Mouse (Mus musculus): ENCODE data around the gene Slc45a1. TPM values are rescaled to one million over a fixed set of nuclear protein-coding genes. Genes with fewer than 3 reads are reported as not detected.

Gene Slc45a1
- polyA plus RNA-seq, 1 experiment from 2014 or later, result 0.63 TPM

DNA sequence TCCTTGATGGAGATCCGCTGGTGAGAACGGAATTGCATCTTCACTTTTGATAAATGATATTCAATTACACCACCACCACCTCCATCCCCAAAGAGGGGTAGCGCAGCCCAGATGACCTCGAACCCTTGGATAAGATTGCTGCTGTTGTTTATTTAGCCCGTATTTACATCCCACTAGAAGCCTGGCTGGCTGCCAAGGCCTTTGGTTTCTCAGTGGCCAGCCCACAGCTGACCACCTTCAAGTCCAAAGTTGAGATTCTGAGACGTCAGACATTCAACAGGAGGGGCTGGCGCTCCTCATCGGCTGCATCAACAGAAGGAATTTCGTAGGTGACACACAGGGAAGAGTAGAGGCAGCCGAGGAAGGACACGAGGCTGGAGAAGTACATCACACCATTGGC lies 22.7 kb downstream of the Slc45a1 start:
- no peaks in the 10 kb centered on the region for H3K9me3 ChIP-seq (ENCODE audit: control insufficient read depth, low read length)
- no peak overlapping the region for H3K9ac ChIP-seq (ENCODE audit: low read length)
- DNase-seq (ENCODE audit: low spot score) (no peak), ATAC-seq (ENCODE audit: low FRiP score, low TSS enrichment) (no peak)
- no peak overlapping the region for H3K4me3 ChIP-seq (ENCODE audit: low read depth, low read length)
- no peak overlapping the region for H3K4me2 ChIP-seq (replicated peaks; ENCODE audit: low read depth)
- H3K36me3 ChIP-seq (ENCODE audit: control insufficient read depth, insufficient read depth, low read length), result no peaks in the 10 kb centered on the region
- TF ChIP-seq CTCF (IDR thresholded peaks at IDR 0.05; ENCODE audit: low read depth) (no peak), EP300 (optimal IDR thresholded peaks at IDR 0.05) (no peak)
- no peaks in the 10 kb centered on the region for H3K27me3 ChIP-seq (ENCODE audit: control insufficient read depth, insufficient read depth, low read length)
- H3K4me1 ChIP-seq (replicated peaks; ENCODE audit: control insufficient read depth, insufficient read depth), result no peaks in the 10 kb centered on the region
- H3K27ac ChIP-seq (replicated peaks), result no peak overlapping the region
- 49% methylated on average over 11 of the region's 11 CpGs for whole genome bisulfite sequencing

DNA sequence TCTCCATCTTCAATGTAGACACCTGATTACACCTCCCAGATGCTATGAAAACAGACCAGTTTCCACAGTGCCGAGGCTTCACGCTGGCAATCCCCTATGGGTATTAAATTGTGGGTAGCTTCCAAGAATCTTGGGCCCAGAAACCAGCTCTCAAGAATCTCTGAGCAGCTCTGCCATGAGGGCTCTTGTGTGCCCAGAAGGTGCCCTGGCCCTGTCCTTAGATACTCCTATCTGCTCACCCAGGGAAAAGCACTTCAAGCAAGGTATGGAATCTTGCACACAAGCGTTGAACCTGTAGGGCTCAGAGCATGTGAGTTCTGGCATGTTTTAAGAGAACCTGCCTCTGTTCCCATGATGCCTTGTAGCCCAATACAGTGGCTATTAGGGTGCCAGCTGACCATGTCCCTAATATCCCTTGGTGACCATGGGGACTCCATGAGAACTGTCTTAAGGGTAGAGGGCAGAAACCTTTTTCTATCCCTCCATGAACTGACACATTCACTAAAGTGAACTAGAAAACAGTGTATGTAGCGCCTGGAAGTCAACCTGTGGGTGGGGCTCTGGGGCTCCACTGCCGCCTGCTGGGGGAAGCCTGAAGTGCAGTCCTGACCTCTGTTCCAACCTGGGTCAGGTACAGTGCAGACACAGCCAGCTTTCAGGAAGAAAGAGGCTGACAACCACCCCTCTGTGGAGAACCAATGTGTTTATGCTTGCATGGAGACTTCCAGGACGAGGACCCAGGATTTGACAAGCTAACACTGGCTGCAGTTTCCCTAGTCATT lies 25.8 kb downstream of the Slc45a1 start:
- no peak overlapping the region for H3K4me3 ChIP-seq (ENCODE audit: low read depth, low read length)
- H3K4me1 ChIP-seq (replicated peaks; ENCODE audit: control insufficient read depth, insufficient read depth), result no peaks in the 10 kb centered on the region
- DNase-seq (ENCODE audit: low spot score) (peak; percentile 86), ATAC-seq (ENCODE audit: low FRiP score, low TSS enrichment) (peak; percentile 48; the same call in 1 of the 2 replicates)
- H3K9ac ChIP-seq (ENCODE audit: low read length), result no peak overlapping the region
- no peak overlapping the region for H3K27ac ChIP-seq (replicated peaks)
- WGBS, result 35% methylated on average over 6 of the region's 6 CpGs
- no peaks in the 10 kb centered on the region for H3K27me3 ChIP-seq (ENCODE audit: control insufficient read depth, insufficient read depth, low read length)
- H3K36me3 ChIP-seq (ENCODE audit: control insufficient read depth, insufficient read depth, low read length), result peaks cover 3% of the 10 kb centered on the region
- TF ChIP-seq CTCF (IDR thresholded peaks at IDR 0.05; ENCODE audit: low read depth) (peak; percentile 88), EP300 (optimal IDR thresholded peaks at IDR 0.05) (no peak)
- H3K4me2 ChIP-seq (replicated peaks; ENCODE audit: low read depth), result no peak overlapping the region
- no peaks in the 10 kb centered on the region for H3K9me3 ChIP-seq (ENCODE audit: control insufficient read depth, low read length)

DNA sequence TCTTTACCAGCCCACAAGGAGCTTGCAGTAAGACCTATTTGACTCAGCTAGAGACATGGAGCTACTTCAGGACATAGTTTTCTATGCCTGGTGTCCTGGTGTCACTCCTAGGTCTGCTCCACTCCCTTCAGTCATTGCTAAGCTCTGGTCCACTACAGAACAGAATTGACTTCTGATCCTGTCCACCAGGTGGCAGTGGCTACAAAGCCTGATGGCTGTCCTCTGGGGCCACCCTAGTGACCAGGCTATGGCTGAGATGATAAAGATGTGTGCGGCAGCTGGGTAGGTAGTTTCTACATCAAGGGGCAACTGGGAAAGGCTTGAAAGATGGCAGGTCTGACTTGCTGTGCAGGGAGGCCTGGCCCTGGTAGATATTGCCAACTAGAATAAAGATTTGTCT lies 26.5 kb downstream of the Slc45a1 start:
- Histone ChIP-seq H3K4me2 (replicated peaks; ENCODE audit: low read depth) (no peak overlapping the region), H3K4me3 (ENCODE audit: low read depth, low read length) (no peak overlapping the region), H3K9ac (ENCODE audit: low read length) (no peak overlapping the region), H3K36me3 (ENCODE audit: control insufficient read depth, insufficient read depth, low read length) (peaks cover 6% of the 10 kb centered on the region), H3K9me3 (ENCODE audit: control insufficient read depth, low read length) (no peaks in the 10 kb centered on the region), H3K27ac (replicated peaks) (no peak overlapping the region), H3K27me3 (ENCODE audit: control insufficient read depth, insufficient read depth, low read length) (no peaks in the 10 kb centered on the region), H3K4me1 (replicated peaks; ENCODE audit: control insufficient read depth, insufficient read depth) (no peaks in the 10 kb centered on the region)
- ATAC-seq (ENCODE audit: low FRiP score, low TSS enrichment), result peak; percentile 68
- peak; percentile 91 for TF ChIP-seq CTCF (IDR thresholded peaks at IDR 0.05; ENCODE audit: low read depth)
- TF ChIP-seq EP300 (optimal IDR thresholded peaks at IDR 0.05), result no peak
- WGBS, result 35% methylated on average over 1 of the region's 1 CpGs
- DNase-seq (ENCODE audit: low spot score), result peak; percentile 79

DNA sequence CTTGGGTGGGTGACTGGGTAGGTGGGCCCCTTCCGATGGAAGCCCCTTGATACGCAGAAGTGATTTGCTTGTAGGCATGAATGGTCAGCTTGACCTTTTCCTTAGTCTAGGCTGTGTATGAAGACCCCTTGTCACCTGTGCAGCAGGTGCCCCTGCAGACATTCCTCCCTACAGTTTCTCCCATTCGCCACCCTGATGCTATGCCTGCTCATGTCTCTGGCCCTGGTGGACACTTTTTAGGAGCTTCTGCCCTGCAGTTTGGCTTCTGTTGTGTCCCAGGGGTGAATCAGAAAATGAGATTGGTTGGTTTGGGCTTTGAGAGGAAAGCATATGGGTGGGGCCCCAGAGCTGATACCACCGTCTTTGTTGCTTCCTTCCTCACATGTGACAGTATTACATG lies 27.0 kb downstream of the Slc45a1 start:
- Histone ChIP-seq H3K9me3 (ENCODE audit: control insufficient read depth, low read length) (no peaks in the 10 kb centered on the region), H3K27ac (replicated peaks) (no peak overlapping the region), H3K4me2 (replicated peaks; ENCODE audit: low read depth) (no peak overlapping the region), H3K27me3 (ENCODE audit: control insufficient read depth, insufficient read depth, low read length) (no peaks in the 10 kb centered on the region), H3K4me1 (replicated peaks; ENCODE audit: control insufficient read depth, insufficient read depth) (no peaks in the 10 kb centered on the region), H3K4me3 (ENCODE audit: low read depth, low read length) (no peak overlapping the region), H3K9ac (ENCODE audit: low read length) (no peak overlapping the region), H3K36me3 (ENCODE audit: control insufficient read depth, insufficient read depth, low read length) (peaks cover 7% of the 10 kb centered on the region)
- no peak for ATAC-seq (ENCODE audit: low FRiP score, low TSS enrichment)
- DNase-seq (ENCODE audit: low spot score), result no peak
- WGBS, result 63% methylated on average over 4 of the region's 4 CpGs
- TF ChIP-seq EP300 (optimal IDR thresholded peaks at IDR 0.05) (no peak), CTCF (IDR thresholded peaks at IDR 0.05; ENCODE audit: low read depth) (no peak)

DNA sequence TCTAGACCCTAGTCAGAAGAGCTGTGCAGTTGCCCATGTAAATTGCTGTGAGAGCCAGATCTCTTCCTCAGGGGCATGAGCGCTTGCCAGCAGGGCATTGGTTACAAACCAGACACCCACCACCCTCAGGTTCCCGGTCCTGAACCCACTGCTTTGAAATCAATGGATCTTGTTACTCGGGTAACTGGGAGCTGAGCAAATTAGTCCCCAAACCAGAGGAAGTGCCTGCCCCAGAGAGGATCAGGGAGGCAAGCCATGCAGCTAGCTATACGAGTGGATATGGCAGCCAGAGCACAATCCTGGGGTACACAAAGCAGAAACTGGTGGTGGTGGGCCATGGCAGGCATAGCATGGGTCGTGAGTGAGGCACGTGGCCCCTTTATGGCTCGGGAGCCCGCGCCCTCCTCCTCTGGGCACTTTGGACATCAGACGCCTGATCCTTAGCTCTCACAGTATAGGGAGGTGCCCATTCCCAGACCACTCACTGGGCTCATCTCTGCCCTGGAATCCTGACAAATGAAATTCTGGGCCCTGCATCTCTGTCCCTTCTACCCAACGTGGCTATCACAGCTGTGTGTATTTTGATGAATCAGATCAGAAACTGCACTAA lies 27.7 kb downstream of the Slc45a1 start:
- Histone ChIP-seq H3K27me3 (ENCODE audit: control insufficient read depth, insufficient read depth, low read length) (no peaks in the 10 kb centered on the region), H3K9ac (ENCODE audit: low read length) (no peak overlapping the region), H3K4me3 (ENCODE audit: low read depth, low read length) (no peak overlapping the region), H3K36me3 (ENCODE audit: control insufficient read depth, insufficient read depth, low read length) (peaks cover 7% of the 10 kb centered on the region), H3K9me3 (ENCODE audit: control insufficient read depth, low read length) (no peaks in the 10 kb centered on the region), H3K4me1 (replicated peaks; ENCODE audit: control insufficient read depth, insufficient read depth) (no peaks in the 10 kb centered on the region), H3K4me2 (replicated peaks; ENCODE audit: low read depth) (no peak overlapping the region), H3K27ac (replicated peaks) (no peak overlapping the region; the same call in 1 of the 2 replicates)
- no peak for TF ChIP-seq EP300 (optimal IDR thresholded peaks at IDR 0.05)
- no peak for TF ChIP-seq CTCF (IDR thresholded peaks at IDR 0.05; ENCODE audit: low read depth)
- DNase-seq (ENCODE audit: low spot score) (no peak), ATAC-seq (ENCODE audit: low FRiP score, low TSS enrichment) (no peak)
- WGBS, result 55% methylated on average over 11 of the region's 11 CpGs

DNA sequence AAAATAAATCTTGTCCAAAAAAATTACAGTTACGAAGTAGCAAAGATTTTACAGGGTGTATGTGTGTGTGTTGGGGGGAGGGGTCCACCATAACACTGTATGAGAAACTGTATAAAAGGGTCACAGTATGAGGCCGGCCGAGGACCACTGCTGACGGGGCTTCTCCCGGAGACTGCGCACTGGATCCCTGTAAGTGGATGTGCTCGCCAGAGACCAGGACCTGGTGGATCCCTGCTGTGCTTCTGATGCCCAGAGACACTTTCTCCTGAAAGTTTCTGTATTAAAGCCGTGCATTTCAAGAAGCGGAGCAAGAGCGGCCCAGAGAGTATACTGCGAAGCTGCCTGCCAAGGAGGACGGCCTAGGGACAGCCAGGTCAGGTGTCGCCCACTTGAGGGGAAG lies 29.3 kb downstream of the Slc45a1 start:
- H3K4me2 ChIP-seq (replicated peaks; ENCODE audit: low read depth), result no peak overlapping the region
- 93% methylated on average over 13 of the region's 13 CpGs for WGBS
- ATAC-seq (ENCODE audit: low FRiP score, low TSS enrichment) (no peak), DNase-seq (ENCODE audit: low spot score) (no peak)
- H3K36me3 ChIP-seq (ENCODE audit: control insufficient read depth, insufficient read depth, low read length), result peaks cover 13% of the 10 kb centered on the region
- no peaks in the 10 kb centered on the region for H3K27me3 ChIP-seq (ENCODE audit: control insufficient read depth, insufficient read depth, low read length)
- TF ChIP-seq EP300 (optimal IDR thresholded peaks at IDR 0.05) (no peak), CTCF (IDR thresholded peaks at IDR 0.05; ENCODE audit: low read depth) (no peak)
- H3K9me3 ChIP-seq (ENCODE audit: control insufficient read depth, low read length), result no peaks in the 10 kb centered on the region
- H3K4me3 ChIP-seq (ENCODE audit: low read depth, low read length), result no peak overlapping the region
- no peak overlapping the region for H3K9ac ChIP-seq (ENCODE audit: low read length)
- no peak overlapping the region for H3K27ac ChIP-seq (replicated peaks)
- H3K4me1 ChIP-seq (replicated peaks; ENCODE audit: control insufficient read depth, insufficient read depth), result no peaks in the 10 kb centered on the region
